Mouse (Mus musculus) erythroid progenitor cell, adult 5-6 weeks (primary cell): Measurements from ENCODE around the gene Gjb2. TPM values are rescaled to one million over a fixed set of nuclear protein-coding genes. Genes with fewer than 3 reads are reported as not detected.

Experiments
- ATAC-seq: replicated peaks from 2 replicates; pipeline ENCODE4 v1.8.0; 2016; ENCODE audit warnings: moderate number of reproducible peaks, mild to moderate bottlenecking, moderate TSS enrichment, inconsistent platforms; ENCODE audit not compliant: poor library complexity, low FRiP score, severe bottlenecking
- total RNA-seq, 2 experiments: library from RNA; stranded (forward) in 1 of 2; stranded (reverse) in 1 of 2; fragments of 150-400 nt in 1 of 2; fragments of 186-747, 209-891 nt in 1 of 2; gene quantifications; 2 replicates each; pipeline versions ENCODE4 v1.2.3 to v1.2.4; 2015 to 2017; ENCODE audit warnings: low replicate concordance in 2 of 2

Gene Gjb2
- not detected in 2 replicates for total RNA-seq (2015; ENCODE audit: low replicate concordance)
- not detected in 2 replicates for total RNA-seq (2017; ENCODE audit: low replicate concordance)

GRCm38 (mm10) chr14:57104106-57105023 is at the start of gene Gjb2:
TSS of gene Gjb2 (minus strand) at chr14:57104702.
- no peak for ATAC-seq

- no peak for ATAC-seq
These were observed 41.2 kb upstream of the Gjb2 start for GRCm38 (mm10) chr14:57145741-57146140.

- ATAC-seq = no peak
These were observed 30.8 kb upstream of the Gjb2 start for GRCm38 (mm10) chr14:57135265-57135664.

- no peak for ATAC-seq
These were observed 28.7 kb upstream of the Gjb2 start, which contains the start of gene Gjb6 for GRCm38 (mm10) chr14:57133161-57133661. TSS of gene Gjb6 (minus strand) at chr14:57133611.

DNA sequence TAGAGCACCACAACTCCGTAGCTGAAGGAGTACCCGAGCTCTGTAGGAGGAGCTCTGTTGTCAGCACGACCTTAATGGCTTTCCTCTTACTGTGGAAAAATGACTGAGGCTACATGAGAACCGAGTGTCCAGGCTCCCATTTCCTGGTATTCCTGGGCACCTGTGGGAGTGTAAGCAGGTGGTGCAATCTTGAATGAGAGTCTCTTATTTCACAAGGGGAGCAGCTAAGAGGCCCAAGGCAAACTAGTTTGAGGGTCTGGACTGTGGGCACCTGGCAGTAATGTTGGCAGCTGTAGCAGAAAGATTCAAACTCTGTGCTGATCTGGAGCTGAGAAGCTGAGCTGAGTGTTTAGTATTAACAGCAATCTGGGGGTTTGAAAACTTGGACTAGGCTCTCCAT is 22.9 kb upstream of the Gjb2 start:
- ATAC-seq = no peak

DNA sequence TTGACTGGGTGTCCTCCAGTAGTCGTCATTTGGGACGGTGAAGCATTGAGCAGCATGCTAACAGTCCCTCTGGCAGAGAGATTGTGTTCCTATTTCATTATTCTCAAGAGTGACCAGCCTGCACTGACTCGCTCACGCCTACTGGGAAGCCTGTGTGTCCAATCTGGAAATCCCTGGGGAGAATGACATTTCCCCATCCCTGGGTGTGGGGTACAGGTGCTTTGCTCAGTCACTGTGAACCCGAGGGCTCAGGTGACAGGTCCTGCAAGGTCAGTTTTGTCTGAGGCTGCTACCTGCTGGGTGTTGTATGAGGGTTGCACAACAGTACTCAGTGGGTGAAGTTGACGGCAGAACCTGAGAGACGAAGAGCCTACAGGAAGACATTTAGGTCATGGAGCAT is 17.8 kb upstream of the Gjb2 start:
- no peak for ATAC-seq

GRCm38 (mm10) chr14:57115823-57116544 is 11.5 kb upstream of the Gjb2 start, which contains the start of gene Gm4491:
TSS of gene Gm4491 (minus strand) at chr14:57115883.
- no peak for ATAC-seq

DNA sequence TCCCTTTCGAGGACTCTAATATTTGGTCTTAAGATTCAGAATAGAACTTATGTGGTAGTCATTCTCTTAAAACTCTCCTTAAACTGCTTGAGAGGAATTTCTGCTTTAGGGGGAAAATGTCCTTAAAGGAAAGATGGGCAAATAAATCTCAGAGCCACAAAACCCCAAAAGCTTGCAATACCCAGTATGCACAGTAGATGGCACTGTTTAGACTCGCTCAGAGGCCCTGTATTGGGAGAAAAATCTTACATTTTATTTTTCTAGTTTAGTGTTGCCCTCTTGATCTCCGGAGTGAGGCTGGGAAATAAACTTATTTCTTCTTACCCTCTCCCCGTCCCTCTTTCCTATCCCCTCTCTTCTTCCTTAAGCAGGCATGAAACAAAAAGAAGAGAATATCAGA is 4.7 kb upstream of the Gjb2 start:
- no peak for ATAC-seq

- no peak for ATAC-seq
These were observed 3.4 kb upstream of the Gjb2 start for GRCm38 (mm10) chr14:57107916-57108315.

DNA sequence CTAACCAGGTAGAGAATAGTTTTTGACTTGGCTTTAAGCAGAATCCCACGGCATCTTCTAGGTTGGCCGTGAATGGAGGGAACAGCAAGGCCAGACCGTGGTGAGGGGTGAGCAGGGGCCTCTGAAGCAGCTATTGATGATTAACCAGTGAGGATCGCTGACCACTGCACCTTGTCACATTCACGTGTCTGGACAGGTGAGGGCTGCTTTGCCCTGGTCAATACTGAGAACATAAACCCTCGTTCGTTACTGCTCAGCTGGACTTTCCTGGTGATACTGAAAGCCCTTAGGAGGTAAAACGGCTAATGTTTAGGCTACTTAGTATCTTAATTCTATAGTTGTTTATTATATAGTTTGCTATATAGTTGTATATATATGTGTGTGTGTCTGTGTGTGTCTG is 2.6 kb upstream of the Gjb2 start:
- no peak for ATAC-seq

- no peak for ATAC-seq
These were observed 1.2 kb upstream of the Gjb2 start for GRCm38 (mm10) chr14:57105721-57106120.

GRCm38 (mm10) chr14:57105111-57105510 is 609 bp upstream of the Gjb2 start:
- no peak for ATAC-seq

GRCm38 (mm10) chr14:57103711-57104105 is 794 bp downstream of the Gjb2 start:
- ATAC-seq = no peak

DNA sequence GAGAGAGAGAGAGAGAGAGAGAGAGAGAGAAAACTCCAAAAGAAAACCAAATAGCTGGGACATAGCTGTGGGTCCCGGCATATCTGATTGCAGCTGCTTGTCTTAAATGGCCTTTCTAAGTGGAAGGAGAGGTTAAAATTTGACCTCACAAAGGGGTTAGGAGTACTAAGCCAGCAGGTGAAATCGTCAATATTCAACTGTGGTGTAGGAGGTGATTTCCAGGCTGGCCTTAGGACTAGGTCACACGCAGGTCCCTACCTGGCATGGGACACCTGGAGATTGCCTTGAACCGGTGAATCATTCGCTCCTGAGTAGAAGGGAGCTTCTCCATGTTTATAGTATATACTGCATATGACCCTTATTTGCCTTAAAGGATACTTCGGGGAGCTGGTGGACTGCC is 1.4 kb downstream of the Gjb2 start:
- no peak for ATAC-seq

GRCm38 (mm10) chr14:57101623-57102022 is 2.9 kb downstream of the Gjb2 start:
- no peak for ATAC-seq

- ATAC-seq = no peak
These were observed 8.6 kb downstream of the Gjb2 start for GRCm38 (mm10) chr14:57095855-57096254.

- ATAC-seq = no peak
These were observed 11.5 kb downstream of the Gjb2 start for GRCm38 (mm10) chr14:57093029-57093428.

DNA sequence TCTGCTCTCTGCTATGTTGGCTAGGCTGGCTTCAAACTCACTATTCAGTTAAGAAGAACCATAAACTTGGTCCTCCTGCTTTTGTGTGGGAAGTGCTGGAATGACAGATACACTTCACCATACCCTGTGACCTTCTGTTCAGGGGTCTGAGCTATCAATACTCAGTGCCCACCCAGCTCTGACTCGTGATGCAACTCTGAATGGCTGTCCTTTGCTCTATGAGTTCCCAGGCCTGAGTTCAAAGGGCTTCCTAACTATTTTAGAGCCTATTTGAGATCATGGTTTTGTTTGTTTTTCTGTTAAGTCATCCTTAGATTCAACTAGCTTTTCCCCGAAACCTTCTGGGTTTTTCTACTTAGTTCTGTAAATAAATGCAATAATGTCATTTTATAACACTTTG is 14.5 kb downstream of the Gjb2 start:
- no peak for ATAC-seq

DNA sequence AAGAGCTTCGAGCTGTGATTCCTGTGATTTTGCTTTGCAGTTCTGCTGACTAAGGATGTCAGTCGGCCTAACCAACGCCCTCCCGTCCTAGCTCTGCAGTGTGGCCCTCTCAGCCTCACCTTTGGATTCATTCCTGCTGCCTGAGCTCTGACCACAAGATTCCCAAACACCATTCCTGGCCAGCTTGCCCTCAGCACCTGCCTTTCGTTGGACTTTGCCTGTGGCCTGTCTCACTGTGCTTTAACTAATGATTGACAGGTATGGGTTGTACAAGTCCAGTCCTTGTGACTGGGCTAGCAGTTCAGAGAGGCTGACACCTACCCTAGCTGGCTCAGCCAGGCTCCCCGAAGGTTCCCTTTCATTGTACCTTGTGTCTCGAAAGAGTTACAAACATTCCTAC is 15.4 kb downstream of the Gjb2 start:
- ATAC-seq = no peak

DNA sequence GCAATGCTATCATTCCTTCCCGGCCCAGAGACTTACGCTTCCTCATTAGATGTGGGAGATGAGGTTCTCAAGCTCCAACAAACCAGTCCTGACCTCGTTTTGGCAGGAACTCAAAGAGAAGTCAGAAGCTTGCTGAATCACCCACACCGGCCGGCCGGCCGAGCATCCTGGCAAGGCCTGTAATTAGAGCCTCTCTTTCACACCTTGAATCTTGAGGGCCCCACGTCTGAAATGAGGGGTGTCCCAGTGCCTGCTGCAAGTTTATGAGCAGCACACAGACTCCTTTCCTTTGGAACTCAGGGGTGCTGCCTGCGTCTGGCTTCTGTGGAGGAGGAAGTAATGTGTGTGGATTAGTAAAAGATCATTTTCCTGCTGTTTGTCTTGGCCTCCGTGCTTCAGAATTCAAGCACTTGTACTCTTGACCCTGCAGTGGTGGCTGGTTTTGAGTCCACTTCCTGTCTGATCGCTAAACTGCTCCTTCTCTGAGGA is 20.3 kb downstream of the Gjb2 start:
- ATAC-seq = no peak
